Mouse (Mus musculus) effector memory CD4-positive, alpha-beta T cell, adult 7 months (primary cell): ENCODE data around the gene Wdr48. TPM values are rescaled to one million over a fixed set of nuclear protein-coding genes. Genes with fewer than 3 reads are reported as not detected.

Experiments
- polyA plus RNA-seq: library from polyadenylated mRNA; unstranded; fragments of 100-300 nt; shearing (Covaris generic); gene quantifications from one replicate; pipeline ENCODE4 v1.2.1, GENCODE M21; 2017

Gene Wdr48
- 58.3 TPM for polyA plus RNA-seq

DNA sequence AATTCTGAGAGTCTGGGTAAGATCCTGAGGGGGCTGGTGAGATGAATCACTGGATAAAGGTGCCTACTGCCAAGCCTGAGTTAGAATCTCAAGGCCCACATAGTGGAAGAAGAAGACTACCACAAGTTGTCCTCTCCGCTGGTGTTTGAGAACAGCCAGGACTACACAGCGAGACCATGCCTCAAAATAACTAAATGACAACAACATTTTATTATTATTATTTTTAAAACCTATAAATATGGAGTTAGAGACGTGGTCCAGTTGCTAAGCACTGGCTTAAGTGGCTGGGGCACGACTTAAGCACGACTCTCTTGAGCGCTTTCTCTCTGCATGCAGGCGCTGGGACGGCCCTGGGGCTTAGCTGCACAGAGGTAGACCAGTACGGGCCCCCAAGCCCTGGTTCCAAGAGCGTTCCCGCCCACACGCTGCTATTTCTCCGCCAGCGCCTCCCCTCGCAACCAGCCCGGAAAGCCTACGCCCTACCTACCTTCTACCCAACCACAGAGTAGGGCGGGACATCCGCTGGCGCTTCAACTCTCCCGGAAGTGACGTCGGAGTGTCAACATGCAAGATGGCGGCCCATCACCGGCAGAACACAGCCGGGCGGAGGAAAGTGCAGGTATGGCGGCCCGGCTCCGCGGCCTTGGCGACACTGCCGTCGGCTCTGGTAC is at the start of gene Wdr48:
Wdr48 (plus strand) TSS at position 540 of the 671 bp plus-strand sequence.

DNA sequence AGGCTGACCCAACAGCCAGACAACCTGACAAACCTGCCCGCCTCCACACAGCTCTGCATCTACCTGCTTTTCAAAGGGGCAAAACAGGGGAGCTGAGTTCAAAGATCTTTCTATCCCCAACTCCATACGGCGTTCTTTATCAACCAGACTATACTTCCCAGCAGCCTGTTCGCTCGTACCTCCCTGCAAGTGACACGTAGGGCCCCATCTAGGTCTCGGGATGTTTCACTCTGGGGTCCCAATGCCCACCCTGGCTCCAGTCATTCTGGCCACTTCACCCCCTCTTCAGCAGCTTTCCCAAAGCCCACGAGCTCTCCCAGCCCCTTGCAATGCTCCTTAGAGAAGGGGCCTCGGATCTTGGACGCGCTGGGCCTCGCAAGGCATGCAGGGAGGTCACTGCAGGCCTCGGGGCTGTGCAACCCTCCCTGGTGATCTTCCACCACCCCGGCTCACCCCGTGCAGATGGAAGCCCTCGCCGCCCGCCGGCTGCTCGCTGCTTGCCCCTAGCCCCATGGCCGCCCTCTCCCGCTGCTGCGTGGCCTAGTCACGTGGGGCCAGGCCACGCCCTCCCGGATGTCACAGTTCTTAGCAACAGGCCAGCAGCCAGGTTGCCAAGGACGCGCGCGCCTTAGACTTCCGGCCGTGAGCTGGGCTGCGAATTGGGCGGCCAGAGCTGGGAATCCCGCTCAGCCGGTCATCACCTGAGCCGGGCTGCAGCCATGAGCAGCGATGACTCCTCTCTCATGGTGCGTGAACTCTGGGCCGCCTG is 42.5 kb downstream of the Wdr48 start, which contains the start of the genes Gorasp1 and Ttc21a:
Gorasp1 (minus strand) TSS at position 561 of the 769 bp plus-strand sequence.
Ttc21a (plus strand) TSS at position 602 of the 769 bp plus-strand sequence.

Other genes with a start within 250 kb of the Wdr48 start
- gene Scn10a, start 175.6 kb upstream of the Wdr48 start, polyA plus RNA-seq, result 0.32 TPM
- gene Scn11a, start 69.4 kb upstream of the Wdr48 start, polyA plus RNA-seq, result 0.11 TPM
- 1.2 TPM for gene Gorasp1, start 42.7 kb downstream of the Wdr48 start, polyA plus RNA-seq
- gene Ttc21a, start 42.7 kb downstream of the Wdr48 start, polyA plus RNA-seq, result 0.12 TPM
- gene Csrnp1, start 89.8 kb downstream of the Wdr48 start, polyA plus RNA-seq, result 365 TPM
- not detected for gene Xirp1, start 128.7 kb downstream of the Wdr48 start, polyA plus RNA-seq
- gene Cx3cr1, start 175.0 kb downstream of the Wdr48 start, polyA plus RNA-seq, result 1.3 TPM
- gene Ccr8, start 197.2 kb downstream of the Wdr48 start, polyA plus RNA-seq, result 6.7 TPM
- gene Slc25a38, start 215.5 kb downstream of the Wdr48 start, polyA plus RNA-seq, result 42.9 TPM
- 1,578 TPM for gene Rpsa, start 232.8 kb downstream of the Wdr48 start, polyA plus RNA-seq